In the genomic region with DNA sequence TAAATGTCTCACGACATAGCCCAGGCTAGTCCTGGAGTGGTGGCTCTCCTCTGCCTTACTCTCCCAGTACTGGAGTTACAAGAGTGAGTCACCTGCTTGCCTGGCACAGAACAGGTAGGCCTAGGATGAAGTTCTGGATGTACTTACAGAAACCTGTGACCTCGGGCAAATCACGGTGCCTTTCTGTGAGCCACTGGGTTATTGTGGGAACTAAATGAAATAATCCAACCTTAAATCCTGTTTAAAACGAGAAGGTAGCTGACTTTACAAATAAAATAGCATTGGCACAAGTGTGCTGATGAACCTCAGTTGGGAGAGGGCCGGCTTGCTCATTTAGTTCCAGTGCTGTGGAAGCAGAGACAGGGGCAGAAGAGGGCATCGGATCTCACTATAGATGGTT, we compare ENCODE assay signal across 20 mouse cellular contexts. TPM values are rescaled to one million over a fixed set of nuclear protein-coding genes. Genes with fewer than 3 reads are reported as not detected.
DNase-seq lines count a peak whose midpoint lies in the region; ATAC-seq and TF ChIP-seq lines count a peak whose summit lies in the region.
"Had no signal": no experiment of that assay in that cellular context is flagged by ENCODE, and none has a peak within 500 bp of the region (broad histone marks: within the 10 kb centered on the region; RNA-seq: fewer than 3 reads in every experiment).

No protein-coding gene starts in this region.

- peaks cover 37% of the 10 kb centered on the region for H3K4me1 ChIP-seq in heart, embryonic 16.5 days (ENCODE audit: control insufficient read depth, insufficient read depth, low read length)
- H3K4me1 ChIP-seq in MEL (ENCODE audit: control insufficient read depth in 1 of 2, insufficient read depth in 2 of 2, low read length in 2 of 2): peaks cover 23 to 34% of the 10 kb centered on the region in 2 experiments
- peaks cover 39% of the 10 kb centered on the region for H3K4me1 ChIP-seq in embryonic facial prominence, embryonic 15.5 days
- peaks cover 22% of the 10 kb centered on the region for H3K4me1 ChIP-seq in thymus, adult 2 months (replicated peaks; ENCODE audit: control insufficient read depth, insufficient read depth, low read length)

- H3K9ac ChIP-seq in heart, embryonic 16.5 days (ENCODE audit: low read length): no peak overlapping the region
- peak overlapping the region; percentile 48 for H3K9ac ChIP-seq in MEL (ENCODE audit: control insufficient read depth, low read depth, low read length, poor library complexity, severe bottlenecking)
- no peak overlapping the region for H3K9ac ChIP-seq in embryonic facial prominence, embryonic 15.5 days
- H3K9ac ChIP-seq: neural tube, embryonic 12.5 days had no signal

- no peak overlapping the region for H3K4me2 ChIP-seq in heart, embryonic 16.5 days (ENCODE audit: low read depth, low read length)
- H3K4me2 ChIP-seq in embryonic facial prominence, embryonic 15.5 days (replicated peaks): no peak overlapping the region

- H3K27ac ChIP-seq in heart, embryonic 16.5 days (ENCODE audit: low read length): peak overlapping the region; percentile 97
- H3K27ac ChIP-seq in MEL (ENCODE audit: control insufficient read depth, low read depth, low read length): peak overlapping the region; percentile 55
- H3K27ac ChIP-seq in embryonic facial prominence, embryonic 15.5 days (replicated peaks): peak overlapping the region; percentile 97
- H3K27ac ChIP-seq in thymus, adult 2 months (ENCODE audit: control insufficient read depth, insufficient read depth, low read length): no peak overlapping the region

- H3K4me3 ChIP-seq in heart, embryonic 16.5 days (ENCODE audit: low read length): no peak overlapping the region
- H3K4me3 ChIP-seq in MEL (ENCODE audit: control insufficient read depth in 1 of 2, insufficient read depth in 1 of 2, low read depth in 2 of 2, low read length in 2 of 2): peak overlapping the region; percentile 37 to 39
- H3K4me3 ChIP-seq in embryonic facial prominence, embryonic 15.5 days (replicated peaks): no peak overlapping the region
- H3K4me3 ChIP-seq in thymus, adult 2 months (ENCODE audit: control insufficient read depth, insufficient read depth, low read length): no peak overlapping the region
- H3K4me3 ChIP-seq: erythroblast, embryonic 14.5 days; hindbrain, embryonic 10.5 days; neural tube, embryonic 12.5 days had no signal

- no peaks in the 10 kb centered on the region for H3K27me3 ChIP-seq in heart, embryonic 16.5 days (ENCODE audit: control insufficient read depth, insufficient read depth, low read length)
- H3K27me3 ChIP-seq in MEL (ENCODE audit: control insufficient read depth in 1 of 2, insufficient read depth in 2 of 2, low read length in 2 of 2): no peaks in the 10 kb centered on the region
- no peaks in the 10 kb centered on the region for H3K27me3 ChIP-seq in embryonic facial prominence, embryonic 15.5 days
- H3K27me3 ChIP-seq in thymus, adult 2 months (ENCODE audit: control insufficient read depth, insufficient read depth, low read length): no peaks in the 10 kb centered on the region
- H3K27me3 ChIP-seq: neural tube, embryonic 12.5 days had no signal

- no peaks in the 10 kb centered on the region for H3K9me3 ChIP-seq in heart, embryonic 16.5 days (replicated peaks; ENCODE audit: control insufficient read depth, low read length)
- H3K9me3 ChIP-seq in MEL (replicated peaks; ENCODE audit: insufficient read depth, low read length): no peaks in the 10 kb centered on the region
- H3K9me3 ChIP-seq in embryonic facial prominence, embryonic 15.5 days (replicated peaks): no peaks in the 10 kb centered on the region
- H3K9me3 ChIP-seq: hindbrain, embryonic 10.5 days; neural tube, embryonic 12.5 days had no signal

- ATAC-seq in heart, embryonic 16.5 days (replicated peaks; ENCODE audit: extremely low read depth, insufficient read depth, low FRiP score): no peak
- ATAC-seq in embryonic facial prominence, embryonic 15.5 days (ENCODE audit: insufficient number of reproducible peaks, low FRiP score, low TSS enrichment, low read depth): no peak
- ATAC-seq: forebrain, embryonic 16.5 days; inflammation-experienced regulatory T-cells, adult 6 months had no signal

- no peak for TF ChIP-seq CTCF in MEL (IDR thresholded peaks at IDR 0.05 in 2 of 3, conservative IDR thresholded peaks at IDR 0.05 in 1 of 3; ENCODE audit: control insufficient read depth in 1 of 3, insufficient read depth in 1 of 3, low read depth in 2 of 3, low read length in 3 of 3, poor library complexity in 1 of 3, severe bottlenecking in 1 of 3)
- no peak for TF ChIP-seq CTCF in thymus, adult 2 months (IDR thresholded peaks at IDR 0.05; ENCODE audit: borderline replicate concordance, control insufficient read depth, extremely low read depth, insufficient read depth, low read length, poor library complexity)

- no peaks in the 10 kb centered on the region for H3K36me3 ChIP-seq in heart, embryonic 16.5 days (ENCODE audit: control insufficient read depth, insufficient read depth)
- peaks cover 0 to 32% of the 10 kb centered on the region in 2 experiments; a peak in 3 of 4 replicates for H3K36me3 ChIP-seq in MEL (ENCODE audit: control insufficient read depth in 1 of 2, insufficient read depth in 2 of 2, low read length in 2 of 2)
- H3K36me3 ChIP-seq in embryonic facial prominence, embryonic 15.5 days: no peaks in the 10 kb centered on the region
- H3K36me3 ChIP-seq in thymus, adult 2 months (ENCODE audit: control insufficient read depth, insufficient read depth, low read length): peaks cover 3% of the 10 kb centered on the region

- whole genome bisulfite sequencing in heart, embryonic 16.5 days: 88% methylated on average over 6 of the region's 6 CpGs
- 75% methylated on average over 6 of the region's 6 CpGs for WGBS in embryonic facial prominence, embryonic 15.5 days
- 96% methylated on average over 6 of the region's 6 CpGs for WGBS in thymus, adult 2 months

- no peak for TF ChIP-seq EP300 in MEL (IDR thresholded peaks at IDR 0.05; ENCODE audit: low read depth in 1 of 2, low read length in 2 of 2)

- DNase-seq in heart, adult 9 months (ENCODE audit: low spot score in 2 of 2): no peak
- DNase-seq in kidney, adult 9 months: peak; percentile 50
- no peak for DNase-seq in kidney, postnatal 14 days
- no peak for DNase-seq in MEL (ENCODE audit: low read depth, low spot score)
- DNase-seq in thymus, adult 2 months: no peak
- no peak for DNase-seq in cerebellum, postnatal 25 days
- DNase-seq: cerebellum, adult 8-10 months had no signal

- no peak for TF ChIP-seq POLR2A in MEL (IDR thresholded peaks at IDR 0.05; ENCODE audit: control insufficient read depth in 1 of 2, insufficient read depth in 1 of 2, low read depth in 1 of 2, low read length in 2 of 2, poor library complexity in 1 of 2)
- TF ChIP-seq POLR2A in thymus, adult 2 months (IDR thresholded peaks at IDR 0.05; ENCODE audit: control insufficient read depth, extremely low read depth, insufficient read depth, low read length, poor library complexity): no peak

- TF ChIP-seq RAD21 in MEL (IDR thresholded peaks at IDR 0.05; ENCODE audit: low read depth, low read length): no peak

- H3K79me2 ChIP-seq in MEL (ENCODE audit: control insufficient read depth, insufficient read depth, low read length, poor library complexity): peaks cover 19% of the 10 kb centered on the region

TF ChIP-seq in MEL, 35 proteins besides CTCF, POLR2A, EP300 and RAD21 (continues in another document):
- no peak for TF ChIP-seq MXI1 (IDR thresholded peaks at IDR 0.05; ENCODE audit: low read depth, low read length)
- TF ChIP-seq CHD2 (IDR thresholded peaks at IDR 0.05; ENCODE audit: low read length): no peak
- no peak for TF ChIP-seq USF2 (IDR thresholded peaks at IDR 0.05; ENCODE audit: borderline replicate concordance in 1 of 2, insufficient read depth in 1 of 2, low read depth in 1 of 2, low read length in 2 of 2)

RNA-seq across cellular contexts. Expression of gene Txnip, which starts 3.5 kb away (rescaled TPM):
- polyA plus RNA-seq in heart, embryonic 16.5 days (2015; fragmentation: Nextera tagmentation; extraction: Ambion mirVana): 209 and 226 TPM in 2 replicates
- 183 and 191 TPM in 2 replicates for total RNA-seq in MEL (2012; rRNA removed)
- 1,000 to 10,000 TPM in 1 of 2 experiments, 100 to 1,000 TPM in 1; 237 to 1,680 TPM for polyA plus RNA-seq in MEL (2012; ENCODE audit: insufficient read depth in 1 of 2, insufficient read length in 2 of 2, low read depth in 1 of 2, low replicate concordance in 2 of 2, missing spikeins in 1 of 2)
- polyA plus RNA-seq in embryonic facial prominence, embryonic 15.5 days (2015; fragmentation: Nextera tagmentation; extraction: Ambion mirVana): 179 and 184 TPM in 2 replicates
- polyA plus RNA-seq in thymus, adult 2 months (2012; rRNA removed): 587 and 719 TPM in 2 replicates

RNA-seq across cellular contexts. Expression of gene Gm16253, which starts 22.5 kb away (rescaled TPM):
- polyA plus RNA-seq in heart, embryonic 16.5 days (2015; fragmentation: Nextera tagmentation; extraction: Ambion mirVana): 1.3 and 1.4 TPM in 2 replicates
- total RNA-seq in MEL (2012; rRNA removed): not detected in 2 replicates
- 1 to 10 TPM in 1 of 2 experiments, not detected in 1; 1.4 TPM for polyA plus RNA-seq in MEL (2012; ENCODE audit: insufficient read depth in 1 of 2, insufficient read length in 2 of 2, low read depth in 1 of 2, low replicate concordance in 2 of 2, missing spikeins in 1 of 2)
- 1.5 and 2.0 TPM in 2 replicates for polyA plus RNA-seq in embryonic facial prominence, embryonic 15.5 days (2015; fragmentation: Nextera tagmentation; extraction: Ambion mirVana)
- not detected in 2 replicates for polyA plus RNA-seq in thymus, adult 2 months (2012; rRNA removed)
- total RNA-seq: adrenal gland, postnatal 36 days; granulocyte monocyte progenitor cell, adult 5-6 weeks; left cerebral cortex, postnatal 4 days; liver, adult 2 months; megakaryocyte-erythroid progenitor cell, adult 5-6 weeks; midbrain, postnatal 0 days had no signal
- polyA plus RNA-seq: erythroblast, embryonic 14.5 days; liver, adult 2 months had no signal

RNA-seq across cellular contexts. Expression of gene Hfe2, which starts 29.3 kb away (rescaled TPM):
- 8.5 and 10.9 TPM in 2 replicates for polyA plus RNA-seq in heart, embryonic 16.5 days (2015; fragmentation: Nextera tagmentation; extraction: Ambion mirVana)
- total RNA-seq in MEL (2012; rRNA removed): not detected in 2 replicates
- polyA plus RNA-seq in MEL (2012; ENCODE audit: insufficient read depth in 1 of 2, insufficient read length in 2 of 2, low read depth in 1 of 2, low replicate concordance in 2 of 2, missing spikeins in 1 of 2): not detected
- 12.4 and 16.1 TPM in 2 replicates for polyA plus RNA-seq in embryonic facial prominence, embryonic 15.5 days (2015; fragmentation: Nextera tagmentation; extraction: Ambion mirVana)
- 1.3 and 10.4 TPM in 2 replicates for polyA plus RNA-seq in thymus, adult 2 months (2012; rRNA removed)
- total RNA-seq: adrenal gland, postnatal 36 days; granulocyte monocyte progenitor cell, adult 5-6 weeks; megakaryocyte-erythroid progenitor cell, adult 5-6 weeks had no signal
- polyA plus RNA-seq: erythroblast, embryonic 14.5 days; inflammation-experienced regulatory T-cells, adult 6 months had no signal

RNA-seq across cellular contexts. Expression of gene Polr3gl, which starts 39.7 kb away (rescaled TPM):
- polyA plus RNA-seq in heart, embryonic 16.5 days (2015; fragmentation: Nextera tagmentation; extraction: Ambion mirVana): 33.4 and 36.4 TPM in 2 replicates
- total RNA-seq in MEL (2012; rRNA removed): 26.4 and 31.1 TPM in 2 replicates
- 10 to 100 TPM in 1 of 2 experiments, not detected in 1; 39.8 TPM for polyA plus RNA-seq in MEL (2012; ENCODE audit: insufficient read depth in 1 of 2, insufficient read length in 2 of 2, low read depth in 1 of 2, low replicate concordance in 2 of 2, missing spikeins in 1 of 2)
- 43.6 and 48.5 TPM in 2 replicates for polyA plus RNA-seq in embryonic facial prominence, embryonic 15.5 days (2015; fragmentation: Nextera tagmentation; extraction: Ambion mirVana)
- 17.8 and 18.2 TPM in 2 replicates for polyA plus RNA-seq in thymus, adult 2 months (2012; rRNA removed)

RNA-seq across cellular contexts. Expression of gene Ankrd34a, which starts 42.2 kb away (rescaled TPM):
- polyA plus RNA-seq in heart, embryonic 16.5 days (2015; fragmentation: Nextera tagmentation; extraction: Ambion mirVana): 6.9 and 7.2 TPM in 2 replicates
- 0.15 and 0.16 TPM in 2 replicates for total RNA-seq in MEL (2012; rRNA removed)
- polyA plus RNA-seq in MEL (2012; ENCODE audit: insufficient read depth in 1 of 2, insufficient read length in 2 of 2, low read depth in 1 of 2, low replicate concordance in 2 of 2, missing spikeins in 1 of 2): under 1 TPM in 1 of 2 experiments, not detected in 1; 0.78 TPM
- 2.2 and 3.0 TPM in 2 replicates for polyA plus RNA-seq in embryonic facial prominence, embryonic 15.5 days (2015; fragmentation: Nextera tagmentation; extraction: Ambion mirVana)
- polyA plus RNA-seq in thymus, adult 2 months (2012; rRNA removed): 0.18 and 0.49 TPM in 2 replicates
- total RNA-seq: granulocyte monocyte progenitor cell, adult 5-6 weeks; liver, adult 2 months; megakaryocyte-erythroid progenitor cell, adult 5-6 weeks had no signal
- polyA plus RNA-seq: erythroblast, embryonic 14.5 days had no signal

Comparison
In these comparisons a context has a peak if more than half of its experiments do, and no peak if none do; other contexts are left out.
1. H3K4me3 ChIP-seq: peak in MEL (2 of 2); none in heart, embryonic 16.5 days (single experiment), embryonic facial prominence, embryonic 15.5 days (single experiment) and thymus, adult 2 months (single experiment).